Mouse (Mus musculus): Measurements from ENCODE around the gene Calr.

- TF ChIP-seq CTCF (IDR thresholded peaks at IDR 0.05; ENCODE audit: extremely low read depth, insufficient read depth, low read length): no peak
- TF ChIP-seq POLR2A (IDR thresholded peaks at IDR 0.05; ENCODE audit: extremely low read depth, insufficient read depth, low read length): no peak
Observed at GRCm38 (mm10) chr8:84892993-84893708, 46.4 kb upstream of the Calr start.

Measured in cortical plate, adult 2 months (tissue).